Mouse (Mus musculus) kidney, postnatal 14 days (tissue): ENCODE measurements around the gene Necab3.

Experiments used
- DNase-seq: peaks from one replicate; pipeline ENCODE4 v3.0.0; 2022; ENCODE audit warnings: mixed read lengths

Necab3 gene

GRCm38 (mm10) chr2:154558264-154559039 is at the start of gene Necab3:
Gene Necab3 (minus strand): TSS chr2:154558890.
- peak; percentile 38 for DNase-seq

DNA sequence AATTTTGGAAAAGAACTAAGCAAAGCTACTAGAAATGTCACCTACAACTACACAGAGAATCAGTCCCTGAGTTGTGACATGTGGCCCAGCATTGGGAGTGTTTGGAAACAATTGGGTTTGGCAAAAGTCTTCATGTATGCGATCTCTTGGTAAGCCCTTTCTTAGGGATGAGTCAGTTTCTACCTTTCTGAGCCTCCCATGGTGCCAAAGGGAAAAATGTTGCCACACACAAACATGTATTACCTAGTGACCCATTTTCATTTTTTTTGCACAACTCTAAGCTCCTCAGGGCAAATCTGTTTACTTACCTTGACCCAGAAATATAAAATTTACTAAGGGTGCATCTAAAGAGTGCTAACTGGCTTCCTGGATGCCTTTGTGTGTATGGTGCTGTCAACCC is 48.3 kb upstream of the Necab3 start:
- DNase-seq, result no peak

DNA sequence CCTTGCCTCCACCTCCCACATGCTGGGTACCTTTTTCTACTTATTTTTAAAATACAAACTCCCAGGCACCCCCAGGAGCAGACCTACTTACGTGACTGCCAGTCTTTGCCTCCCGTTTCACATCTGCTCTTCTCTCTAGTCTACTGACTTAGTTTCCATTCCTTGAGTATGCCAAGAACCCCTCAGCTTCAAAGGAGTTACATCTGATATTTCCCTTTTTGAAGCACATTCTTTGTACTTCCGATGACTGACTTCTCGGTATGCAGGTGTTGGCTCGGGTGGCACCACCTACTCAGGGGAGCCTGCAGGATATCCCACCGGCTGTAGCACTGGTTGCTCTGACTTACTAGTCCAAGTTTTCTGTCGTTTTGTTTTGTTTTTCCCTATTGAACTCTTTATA is 45.5 kb upstream of the Necab3 start:
- no peak for DNase-seq

- peak; percentile 99 for DNase-seq
Observed at GRCm38 (mm10) chr2:154603638-154604153, 45.0 kb upstream of the Necab3 start, which contains the start of gene Pxmp4. Gene Pxmp4 (minus strand): TSS chr2:154603708.

GRCm38 (mm10) chr2:154603007-154603637 is 44.4 kb upstream of the Necab3 start:
- peak; percentile 60 for DNase-seq

DNA sequence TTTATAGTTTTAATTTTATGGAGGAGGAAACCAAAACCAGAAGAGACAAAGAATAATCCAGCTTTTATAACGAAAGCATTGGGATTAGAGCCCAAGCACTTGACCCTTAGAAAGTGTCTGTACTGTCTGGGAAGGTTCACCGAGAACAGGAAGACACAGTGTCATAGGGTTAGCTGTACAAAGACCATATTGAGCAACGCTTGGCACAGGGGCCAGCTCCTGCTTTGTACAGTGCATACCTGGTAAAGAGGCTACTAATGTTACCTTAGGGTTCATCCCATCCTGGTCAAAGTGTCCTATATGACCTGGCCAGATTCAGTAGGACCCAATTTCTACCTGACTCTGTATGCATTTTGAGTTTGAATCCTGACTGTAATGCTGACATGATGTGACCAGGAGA is 42.6 kb upstream of the Necab3 start:
- peak; percentile 72 for DNase-seq

GRCm38 (mm10) chr2:154600586-154600985 is 41.9 kb upstream of the Necab3 start:
- DNase-seq, result no peak

GRCm38 (mm10) chr2:154597399-154597798 is 38.7 kb upstream of the Necab3 start:
- no peak for DNase-seq

DNA sequence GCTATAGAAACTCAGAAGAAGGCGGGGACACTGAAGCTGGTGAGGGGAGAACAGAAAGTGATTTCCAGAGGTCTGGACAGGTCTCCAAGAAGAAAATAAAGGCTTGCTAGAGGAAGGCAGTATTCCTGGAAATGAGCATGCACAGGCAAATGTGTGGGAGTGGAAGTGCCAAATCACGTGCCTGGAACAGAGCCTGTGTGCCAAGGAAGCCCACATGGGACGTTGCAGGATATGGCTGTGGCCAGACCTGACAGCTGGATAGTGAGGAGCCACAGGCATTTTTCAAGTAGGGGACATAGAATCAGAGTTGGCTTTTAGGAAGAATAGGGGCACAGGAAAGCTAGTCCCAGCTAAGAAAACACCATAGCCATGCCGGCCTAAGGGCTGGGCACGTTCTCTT is 37.1 kb upstream of the Necab3 start:
- DNase-seq, result peak; percentile 29

- no peak for DNase-seq
Observed at GRCm38 (mm10) chr2:154593025-154593424, 34.3 kb upstream of the Necab3 start.

- DNase-seq, result no peak
Observed at GRCm38 (mm10) chr2:154591239-154591638, 32.5 kb upstream of the Necab3 start.

GRCm38 (mm10) chr2:154589051-154589450 is 30.4 kb upstream of the Necab3 start:
- no peak for DNase-seq

DNA sequence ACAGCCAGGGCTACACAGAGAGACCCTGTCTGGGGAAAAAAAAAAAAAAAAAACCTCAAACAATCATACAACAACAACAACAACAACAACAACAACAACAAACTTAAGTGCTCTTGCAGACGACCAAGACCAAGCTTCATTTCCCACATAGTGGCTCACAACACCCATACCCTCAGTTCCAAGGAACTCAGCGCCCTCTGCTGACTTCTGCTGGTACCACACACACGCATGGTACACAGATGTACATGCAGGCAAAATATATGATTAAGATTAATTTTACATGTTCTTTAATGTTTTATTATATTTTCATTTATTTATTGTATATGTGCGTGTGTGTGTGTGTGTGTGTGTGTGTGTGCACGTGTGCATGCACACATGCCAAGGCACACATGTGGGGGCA is 27.7 kb upstream of the Necab3 start:
- peak; percentile 32 for DNase-seq

DNA sequence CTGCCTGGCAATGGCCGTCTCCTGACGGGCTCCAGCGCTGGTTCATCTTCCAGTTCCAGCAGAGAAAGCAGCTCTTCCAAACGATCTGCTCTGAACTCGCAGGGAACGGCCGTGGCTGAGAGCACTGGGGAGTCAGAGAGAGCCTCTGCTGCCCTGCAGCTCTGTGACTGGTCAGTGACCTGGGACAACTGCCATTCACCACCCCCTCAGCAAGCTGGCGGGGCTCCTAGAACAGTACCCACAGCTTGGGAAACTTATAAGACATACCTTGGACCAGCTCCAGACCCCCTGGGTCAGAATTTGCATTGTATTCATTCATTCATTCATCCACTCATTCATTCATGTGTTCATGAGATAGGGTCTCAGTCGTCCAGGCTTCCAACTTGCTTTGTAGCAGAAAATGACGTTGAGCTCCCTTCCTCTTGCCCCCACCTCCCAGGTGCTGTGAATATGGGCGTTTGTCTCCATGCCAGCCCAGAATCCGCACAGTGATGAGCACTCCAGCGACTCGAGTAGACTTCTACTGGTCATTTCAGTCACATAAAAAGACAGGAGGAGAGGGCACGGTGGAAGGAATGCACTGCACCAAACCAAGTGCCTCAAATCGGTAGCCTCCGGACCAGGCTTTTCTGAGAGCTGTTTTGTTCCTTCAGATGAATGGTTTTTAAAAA is 26.4 kb upstream of the Necab3 start:
- peak; percentile 18 for DNase-seq

DNA sequence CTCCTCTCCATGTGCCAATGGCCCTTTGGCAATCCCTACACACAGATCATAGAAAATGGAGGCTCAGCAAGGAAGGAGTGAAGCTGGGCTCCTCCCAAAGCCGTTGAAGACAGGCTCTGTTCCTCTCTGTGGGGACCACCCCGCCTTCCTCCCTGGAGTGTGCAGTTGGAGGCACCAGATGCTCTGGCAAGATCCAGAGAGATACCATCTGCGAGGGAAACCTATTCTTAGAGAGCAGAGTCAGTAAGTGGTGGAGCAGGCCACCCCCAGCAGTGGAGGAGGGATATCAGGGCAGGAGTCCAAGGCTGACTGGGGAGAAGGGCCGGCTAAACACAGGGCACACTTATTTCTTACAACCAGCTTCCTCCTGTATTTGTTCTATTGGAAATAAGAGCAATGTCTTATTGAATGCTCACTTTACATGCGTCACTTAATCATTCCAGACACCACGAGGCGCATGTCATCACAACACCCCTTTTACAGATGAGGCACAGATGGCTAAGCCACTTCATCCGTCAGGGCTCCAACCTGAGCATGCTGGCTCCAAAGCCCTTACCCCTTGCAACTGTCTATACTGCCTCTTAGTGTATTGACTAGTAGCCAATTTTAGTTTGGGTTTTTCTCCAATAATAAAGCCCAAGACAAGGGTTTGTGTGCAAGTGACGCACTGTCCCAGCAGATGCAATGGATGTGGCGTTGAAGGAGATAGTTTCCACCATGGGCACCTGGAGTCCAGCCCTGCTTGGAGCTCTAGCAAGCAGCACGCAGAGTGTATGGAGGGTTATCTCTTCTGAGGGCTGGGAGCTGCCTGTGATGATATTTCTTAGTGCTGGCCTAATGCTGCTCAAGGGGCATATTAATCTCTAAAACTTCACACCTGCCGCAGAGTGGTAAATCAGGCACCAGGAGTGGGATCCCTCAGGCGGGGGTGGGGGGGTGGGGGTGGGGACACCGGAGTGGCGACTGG is 25.5 kb upstream of the Necab3 start:
- no peak for DNase-seq

GRCm38 (mm10) chr2:154581421-154581820 is 22.7 kb upstream of the Necab3 start:
- no peak for DNase-seq

DNA sequence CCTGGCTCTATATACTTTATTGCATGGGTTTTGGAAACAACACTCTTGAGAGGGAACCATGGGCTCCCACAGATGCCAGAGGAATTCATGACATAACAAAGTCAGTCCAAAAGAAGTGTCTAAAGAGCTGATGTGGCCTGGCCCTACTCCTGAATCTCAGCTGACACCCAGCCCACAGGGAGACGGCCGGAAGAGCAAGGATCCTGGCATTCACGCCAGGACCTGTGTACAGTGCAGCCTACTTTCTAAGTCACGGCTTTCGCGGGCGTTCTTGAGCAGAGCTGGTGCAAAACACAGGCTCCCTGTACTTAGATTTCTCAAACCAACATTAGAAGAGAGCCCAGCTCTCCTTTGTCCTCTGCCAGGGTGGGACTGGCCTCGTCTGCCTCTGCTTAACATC is 21.9 kb upstream of the Necab3 start:
- no peak for DNase-seq

GRCm38 (mm10) chr2:154577744-154578067 is 19.0 kb upstream of the Necab3 start:
- DNase-seq, result no peak

DNA sequence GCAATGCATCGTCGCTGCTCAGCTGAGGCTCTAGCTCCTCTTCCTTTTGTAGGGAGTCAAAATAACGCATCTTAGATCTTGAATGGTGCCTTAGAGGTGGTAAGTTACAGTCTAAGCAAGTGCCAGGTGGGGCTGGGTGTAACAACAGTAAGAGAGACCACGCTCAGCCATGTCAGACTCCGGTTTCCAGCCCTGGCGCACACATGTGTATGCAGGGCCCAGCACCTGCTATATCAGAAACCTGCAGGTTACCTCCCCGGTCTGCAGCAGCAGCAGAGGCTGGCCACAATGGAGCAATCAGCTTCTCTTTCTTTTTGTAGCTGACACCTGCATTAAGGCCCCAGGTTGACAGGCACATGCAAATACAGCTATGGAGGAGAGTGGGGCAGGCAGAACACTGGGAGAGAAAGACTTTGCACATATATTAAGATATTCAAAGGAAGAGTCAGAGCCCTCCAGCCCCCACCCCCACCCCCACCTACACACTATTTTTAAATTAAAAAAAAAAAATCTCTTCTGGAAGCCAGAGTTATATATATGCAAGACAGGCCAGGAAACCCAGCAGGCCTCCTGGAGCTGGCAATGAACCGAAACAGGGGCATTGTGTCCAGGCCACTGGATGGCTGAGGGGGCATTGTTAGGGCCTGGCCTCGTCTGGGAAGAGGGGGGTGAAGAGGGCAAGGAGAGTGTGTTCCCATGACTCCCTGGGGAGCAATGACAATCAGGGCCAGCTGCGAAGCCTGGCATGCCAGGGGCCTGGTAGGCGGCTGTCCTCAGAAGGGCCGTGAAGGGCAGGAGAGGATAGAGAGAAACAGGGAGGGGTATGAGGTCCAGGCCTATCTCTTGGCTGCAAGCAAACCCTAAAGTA is 18.4 kb upstream of the Necab3 start:
- no peak for DNase-seq

DNA sequence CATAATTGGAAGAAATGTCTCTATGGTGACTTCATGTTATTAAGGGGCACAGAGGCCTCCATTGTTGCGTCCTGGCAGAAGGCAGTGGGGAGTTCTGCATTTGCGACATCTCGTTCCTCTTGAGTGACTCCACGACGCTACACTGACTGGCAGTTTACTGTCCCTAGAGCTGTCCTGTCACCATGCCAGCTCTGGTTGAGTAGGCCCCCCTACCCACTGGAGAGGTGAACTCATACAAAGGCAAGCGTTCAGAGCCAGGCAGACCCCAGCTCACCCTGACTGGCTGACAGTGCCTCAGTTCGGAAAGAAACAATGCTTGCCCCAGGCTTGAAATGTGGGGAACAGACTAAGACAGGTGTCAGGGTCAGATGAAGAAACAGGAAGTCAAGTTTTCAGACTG is 15.6 kb upstream of the Necab3 start:
- no peak for DNase-seq

- no peak for DNase-seq
Observed at GRCm38 (mm10) chr2:154572996-154573395, 14.3 kb upstream of the Necab3 start.

DNA sequence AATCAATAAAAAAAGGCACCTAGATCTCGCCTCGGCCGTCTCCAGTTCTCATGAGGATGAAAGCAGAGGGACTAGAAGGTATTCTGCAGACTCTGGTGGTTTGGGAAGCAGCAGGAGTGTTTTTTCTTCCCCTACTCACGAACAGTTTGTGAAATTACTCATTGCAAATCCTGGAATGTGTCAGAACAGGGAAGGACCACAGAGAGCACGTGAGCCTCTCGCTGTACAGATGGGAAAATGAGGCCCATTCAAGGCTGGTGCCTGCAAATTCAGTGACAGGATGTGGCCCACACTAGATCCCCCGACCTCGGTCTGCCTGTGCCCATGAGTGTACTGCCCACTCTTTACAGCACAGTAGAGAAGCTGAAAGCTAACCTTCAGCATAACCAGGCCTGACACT is 13.3 kb upstream of the Necab3 start:
- DNase-seq, result no peak
